In the genomic region with DNA sequence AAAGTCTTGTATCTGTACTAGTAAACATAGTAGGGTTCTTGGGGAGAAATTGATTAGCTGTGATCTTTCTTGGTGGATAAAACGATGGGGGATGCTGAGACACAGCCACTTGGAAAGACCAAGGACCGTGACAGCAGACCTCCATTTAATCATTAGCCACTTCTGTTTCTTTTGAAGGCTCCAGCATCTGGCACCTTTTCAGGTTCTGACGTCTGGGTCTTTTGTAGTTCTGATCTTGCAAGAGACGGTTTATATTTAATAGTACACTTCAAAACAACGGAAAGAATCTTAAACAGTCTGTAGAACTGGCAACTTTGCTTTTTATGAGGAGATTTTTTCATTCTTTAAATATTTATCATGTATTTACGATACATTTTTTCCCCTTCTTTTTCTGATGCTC, we compare ENCODE assay signal across 14 mouse cellular contexts.
A peak's percentile ranks its signal among the peaks of the same experiment; 100 is the strongest.
DNase-seq lines count a peak whose midpoint lies in the region; TF ChIP-seq lines count a peak whose summit lies in the region.
"Had no signal": no experiment of that assay in that cellular context is flagged by ENCODE, and none has a peak within 500 bp of the region (broad histone marks: within the 10 kb centered on the region; RNA-seq: fewer than 3 reads in every experiment).

No protein-coding gene starts in this region.

- no peak for DNase-seq in gastrocnemius, adult 2 months
- DNase-seq in gastrocnemius, postnatal 4 days (ENCODE audit: low spot score in 2 of 2): no peak
- peak; percentile 54 for DNase-seq in kidney, adult 2 months
- no peak for DNase-seq in kidney, postnatal 10 days
- DNase-seq in lung, postnatal 10 days: peak; percentile 21
- no peak for DNase-seq in lung, adult 18-20 months
- DNase-seq in retina, postnatal 1 day: peak; percentile 22
- no peak for DNase-seq in spleen, postnatal 10 days (ENCODE audit: low spot score in 2 of 2)
- DNase-seq: cerebellum, adult 9-10 months; gastrocnemius, postnatal 36 days; layer of hippocampus, postnatal 36 days; spleen, adult 18-20 months; thymus, adult 2 months had no signal

- no peaks in the 10 kb centered on the region for H3K36me3 ChIP-seq in kidney, adult 2 months (ENCODE audit: control insufficient read depth, insufficient read depth, low read length)
- H3K36me3 ChIP-seq: limb, embryonic 12.5 days had no signal

- 28% methylated on average over 6 of the region's 6 CpGs for WGBS in kidney, adult 2 months

- no peak for TF ChIP-seq CTCF in gastrocnemius, adult 2 months (IDR thresholded peaks at IDR 0.05)
- TF ChIP-seq CTCF in kidney, adult 2 months (conservative IDR thresholded peaks at IDR 0.05; ENCODE audit: insufficient read depth, insufficient read length, low read depth, low read length): no peak

- H3K4me1 ChIP-seq in kidney, adult 2 months (ENCODE audit: control insufficient read depth, insufficient read depth, low read length): no peaks in the 10 kb centered on the region

- intact Hi-C loops in gastrocnemius, adult 2 months (cut with DNase I): no loop called here

- no peak for TF ChIP-seq POLR2A in kidney, adult 2 months (IDR thresholded peaks at IDR 0.05; ENCODE audit: low read depth, low read length)

- H3K27ac ChIP-seq in gastrocnemius, adult 2 months: peak overlapping the region; percentile 13; the same call in 1 of the 2 replicates
- H3K27ac ChIP-seq in kidney, adult 2 months (ENCODE audit: insufficient read depth, low read depth, low read length): no peak overlapping the region
- H3K27ac ChIP-seq: limb, embryonic 12.5 days had no signal

- H3K4me3 ChIP-seq in gastrocnemius, adult 2 months: no peak overlapping the region
- H3K4me3 ChIP-seq in kidney, adult 2 months (ENCODE audit: insufficient read depth, low read depth, low read length): no peak overlapping the region
- H3K4me3 ChIP-seq: limb, embryonic 12.5 days had no signal

- H3K27me3 ChIP-seq in kidney, adult 2 months (replicated peaks; ENCODE audit: control insufficient read depth, insufficient read depth, low read length): no peaks in the 10 kb centered on the region
- H3K27me3 ChIP-seq: limb, embryonic 12.5 days had no signal

Comparison
In these comparisons a context has a peak if more than half of its experiments do, and no peak if none do; other contexts are left out.
1. DNase-seq: peak in kidney, adult 2 months (single experiment), lung, postnatal 10 days (single experiment) and retina, postnatal 1 day (single experiment); none in gastrocnemius, adult 2 months (single experiment), gastrocnemius, postnatal 4 days (0 of 2), kidney, postnatal 10 days (single experiment), lung, adult 18-20 months (0 of 2) and spleen, postnatal 10 days (0 of 2).